Mouse (Mus musculus) lung, postnatal 0 days (tissue): ENCODE results near the gene Adap2.

ENCODE experiments used
- CTCF ChIP-seq: IDR thresholded peaks from 2 replicates; pipeline ENCODE4 v1.5.1; 2016; ENCODE audit warnings: antibody characterized with exemption, mild to moderate bottlenecking
- EP300 ChIP-seq: IDR thresholded peaks from 2 replicates; pipeline ENCODE4 v1.6.1; 2016; ENCODE audit warnings: antibody characterized with exemption, mild to moderate bottlenecking, control low read depth

DNA sequence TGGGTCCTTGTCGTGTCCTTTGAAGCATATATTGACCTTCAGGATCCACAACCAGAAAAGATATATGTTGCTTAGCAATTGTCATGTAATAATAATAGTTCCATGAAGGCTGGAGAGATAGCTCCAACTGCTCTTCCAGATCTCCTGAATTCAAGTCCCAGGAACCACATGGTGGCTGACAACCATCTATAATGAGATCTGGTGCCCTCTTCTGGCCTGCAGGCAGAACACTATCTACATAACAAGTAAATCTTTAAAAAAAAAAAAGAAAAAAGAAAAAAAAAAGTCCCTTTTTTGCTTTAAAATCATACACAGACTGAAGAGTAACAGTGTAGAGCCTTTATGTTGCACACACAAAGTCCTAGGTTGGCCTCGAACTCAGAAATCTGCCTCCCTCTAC is 45.9 kb downstream of the Adap2 start:
- no peak for TF ChIP-seq EP300
- TF ChIP-seq CTCF, result peak; percentile 56
